Mouse (Mus musculus) retina, embryonic 14.5 days (tissue): ENCODE measurements around the gene Olfr715b.
"Not testable (repeated sequence)": the region's sequence is repeated elsewhere in the genome, so short reads cannot be mapped to it uniquely, and the experiment has no call there.

ENCODE experiments used
- DNase-seq: peaks from one replicate; pipeline ENCODE4 v3.0.0-alpha.2; 2015; ENCODE audit warnings: low spot score

Olfr715b gene

GRCm38 (mm10) chr7:107110269-107110668, at the start of gene Olfr715b:
TSS of gene Olfr715b (minus strand) at chr7:107110369.
- DNase-seq: not testable (repeated sequence)

- DNase-seq: not testable (repeated sequence)
Measured at GRCm38 (mm10) chr7:107138027-107138426, 27.9 kb upstream of the Olfr715b start, which contains the start of gene Olfr716. TSS of gene Olfr716 (plus strand) at chr7:107138327.

DNA sequence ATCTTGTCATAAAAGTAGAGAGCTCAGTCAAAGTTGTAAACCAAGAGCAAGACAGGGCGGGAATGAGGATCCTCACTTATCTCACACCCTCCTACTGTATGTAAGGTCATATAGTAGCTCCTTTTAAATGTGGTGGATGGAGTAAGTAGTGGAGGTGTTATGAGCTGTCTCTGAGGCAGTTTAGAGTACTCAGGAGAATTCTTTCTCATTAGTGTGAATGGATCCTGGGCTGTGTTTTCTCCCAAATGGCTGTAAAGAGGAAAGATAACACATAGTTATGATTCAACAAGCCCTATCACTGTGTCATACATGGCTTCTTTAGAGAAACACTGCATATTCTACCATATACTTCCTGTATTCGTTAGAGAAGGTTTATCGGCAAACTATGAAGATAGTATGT, 20.8 kb upstream of the Olfr715b start, which contains the start of gene Olfr715:
TSS of gene Olfr715 (minus strand) at position 101 of the 400 bp plus-strand sequence.
- not testable (repeated sequence) for DNase-seq

DNA sequence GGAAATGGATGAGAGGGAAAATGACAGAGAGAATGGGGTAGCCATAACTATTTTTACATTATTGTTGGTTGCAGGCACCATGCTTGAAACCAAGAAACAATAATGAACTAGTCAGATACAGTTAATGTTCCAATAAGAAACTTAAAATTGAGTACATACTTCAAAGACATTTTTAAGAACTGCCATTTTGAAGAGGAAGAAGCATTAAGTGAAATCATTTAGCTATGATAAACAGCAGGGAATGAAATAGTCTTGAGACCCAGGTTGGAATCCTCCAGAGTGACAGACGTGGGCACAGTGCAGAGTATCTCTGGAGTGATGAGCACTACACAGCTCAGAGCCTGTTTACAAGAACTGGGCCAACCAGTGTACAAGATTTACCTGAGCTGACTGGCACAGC, 17.2 kb downstream of the Olfr715b start, which contains the start of gene Olfr17:
TSS of gene Olfr17 (plus strand) at position 301 of the 400 bp plus-strand sequence.
- no peak for DNase-seq

- no peak for DNase-seq
Measured at GRCm38 (mm10) chr7:107070681-107071080, 39.5 kb downstream of the Olfr715b start, which contains the start of gene Olfr714. TSS of gene Olfr714 (plus strand) at chr7:107070981.
